Mouse (Mus musculus): Measurements from ENCODE around the gene Dnaja3. TPM values are rescaled to one million over a fixed set of nuclear protein-coding genes. Genes with fewer than 3 reads are reported as not detected.
"Not testable (repeated sequence)": the region's sequence is repeated elsewhere in the genome, so short reads cannot be mapped to it uniquely, and the experiment has no call there.

Dnaja3 gene
- total RNA-seq, 1 experiment from 2014 or later, result 24.2 TPM

DNA sequence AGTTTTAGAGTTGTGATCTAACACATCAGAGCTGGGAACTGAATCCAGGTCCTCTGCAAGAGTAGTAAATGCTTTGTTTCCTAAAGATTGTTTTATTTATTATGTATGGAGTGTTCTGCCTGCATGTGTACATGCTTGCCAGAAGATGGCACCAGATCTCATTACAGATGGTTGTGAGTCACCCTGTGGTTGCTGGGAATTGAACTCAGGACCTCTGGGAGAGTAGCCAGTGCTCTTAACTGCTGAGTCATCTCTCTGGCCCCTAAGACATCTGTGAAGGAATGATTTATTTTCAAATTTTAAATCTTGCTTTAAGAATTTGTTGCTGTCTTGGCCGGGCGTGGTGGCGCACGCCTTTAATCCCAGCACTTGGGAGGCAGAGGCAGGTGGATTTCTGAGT is 49.6 kb downstream of the Dnaja3 start:
- ATAC-seq (ENCODE audit: extremely low read depth, insufficient number of reproducible peaks, low FRiP score, poor library complexity, severe bottlenecking), result not testable (repeated sequence)

DNA sequence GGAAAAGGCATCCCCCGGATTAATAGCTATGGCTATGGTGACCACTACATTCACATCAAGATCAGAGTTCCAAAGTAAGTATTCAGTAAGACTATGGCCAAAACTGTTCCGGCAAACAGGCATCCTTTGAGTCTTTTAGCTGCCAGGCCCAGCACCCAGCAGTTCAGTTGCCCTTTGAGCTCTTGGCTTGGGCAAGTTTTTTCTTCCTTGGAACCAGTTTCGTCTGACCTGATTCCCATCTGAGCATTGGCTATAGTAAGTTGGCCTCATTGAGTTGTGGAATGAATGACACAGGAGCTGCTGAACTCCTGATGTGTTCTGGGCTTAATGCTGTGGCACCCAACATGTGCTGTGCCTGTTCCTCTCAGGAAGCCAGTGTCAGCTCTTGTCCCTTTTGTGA is 61.4 kb downstream of the Dnaja3 start:
- no peak for ATAC-seq (ENCODE audit: extremely low read depth, insufficient number of reproducible peaks, low FRiP score, poor library complexity, severe bottlenecking)

DNA sequence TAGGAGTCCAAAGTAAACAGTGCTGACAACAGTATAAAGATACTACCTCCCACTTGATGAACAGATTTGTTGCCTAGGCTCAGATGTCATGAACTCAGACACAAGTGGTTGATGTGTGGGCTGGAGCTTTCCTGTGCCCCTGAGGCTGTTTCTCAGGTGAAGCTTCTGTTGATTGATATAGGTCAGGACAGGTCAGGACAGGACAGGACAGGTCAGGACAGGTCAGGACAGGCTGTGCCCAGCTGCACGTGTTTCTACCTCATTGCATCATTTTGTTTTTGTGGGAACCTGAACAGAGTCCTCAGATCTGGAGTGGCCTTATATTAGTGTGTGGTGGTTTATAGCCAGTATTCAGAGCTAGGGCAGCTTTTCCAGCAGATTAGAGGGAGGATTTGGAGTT is 62.9 kb downstream of the Dnaja3 start:
- ATAC-seq (ENCODE audit: extremely low read depth, insufficient number of reproducible peaks, low FRiP score, poor library complexity, severe bottlenecking), result no peak

DNA sequence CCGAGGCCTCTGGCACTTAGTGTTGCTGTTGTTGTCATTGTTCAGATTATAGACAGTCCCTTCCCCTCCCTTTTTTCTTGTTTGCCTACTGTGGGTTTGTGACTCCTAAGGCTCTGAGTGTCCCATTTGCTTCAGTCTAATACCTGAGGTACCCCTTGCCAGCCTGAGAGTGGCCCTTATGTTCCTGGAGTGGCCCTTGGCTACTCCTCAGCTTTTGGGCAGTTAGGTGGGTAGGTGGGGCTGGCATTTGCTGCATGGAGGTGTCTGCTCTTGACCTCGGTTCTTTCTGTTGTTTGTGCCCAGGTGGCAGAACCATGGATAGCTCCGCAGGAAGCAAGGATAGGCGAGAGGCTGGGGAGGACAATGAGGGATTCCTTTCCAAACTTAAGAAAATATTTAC is 65.8 kb downstream of the Dnaja3 start:
- ATAC-seq (ENCODE audit: extremely low read depth, insufficient number of reproducible peaks, low FRiP score, poor library complexity, severe bottlenecking), result no peak

DNA sequence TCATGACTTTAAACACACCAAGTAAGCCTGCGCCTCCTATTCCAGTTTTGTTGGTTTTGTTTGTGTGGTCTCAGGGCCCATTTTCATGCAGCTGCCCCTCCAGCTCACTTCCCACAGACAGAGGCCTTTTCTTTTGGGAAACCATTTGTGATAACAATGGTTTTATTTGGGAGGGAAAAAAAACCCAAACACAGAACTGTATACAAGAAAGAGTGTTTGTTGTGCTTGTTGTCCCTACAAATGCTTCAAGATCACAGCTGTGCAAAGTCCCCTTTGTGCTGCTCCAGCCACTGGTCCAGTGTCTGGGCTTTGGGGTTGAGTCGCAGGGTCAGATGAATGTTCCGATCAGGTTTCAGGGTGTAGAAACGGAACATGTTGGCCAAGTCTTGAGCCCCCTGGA is 71.4 kb downstream of the Dnaja3 start:
- no peak for ATAC-seq (ENCODE audit: extremely low read depth, insufficient number of reproducible peaks, low FRiP score, poor library complexity, severe bottlenecking)

DNA sequence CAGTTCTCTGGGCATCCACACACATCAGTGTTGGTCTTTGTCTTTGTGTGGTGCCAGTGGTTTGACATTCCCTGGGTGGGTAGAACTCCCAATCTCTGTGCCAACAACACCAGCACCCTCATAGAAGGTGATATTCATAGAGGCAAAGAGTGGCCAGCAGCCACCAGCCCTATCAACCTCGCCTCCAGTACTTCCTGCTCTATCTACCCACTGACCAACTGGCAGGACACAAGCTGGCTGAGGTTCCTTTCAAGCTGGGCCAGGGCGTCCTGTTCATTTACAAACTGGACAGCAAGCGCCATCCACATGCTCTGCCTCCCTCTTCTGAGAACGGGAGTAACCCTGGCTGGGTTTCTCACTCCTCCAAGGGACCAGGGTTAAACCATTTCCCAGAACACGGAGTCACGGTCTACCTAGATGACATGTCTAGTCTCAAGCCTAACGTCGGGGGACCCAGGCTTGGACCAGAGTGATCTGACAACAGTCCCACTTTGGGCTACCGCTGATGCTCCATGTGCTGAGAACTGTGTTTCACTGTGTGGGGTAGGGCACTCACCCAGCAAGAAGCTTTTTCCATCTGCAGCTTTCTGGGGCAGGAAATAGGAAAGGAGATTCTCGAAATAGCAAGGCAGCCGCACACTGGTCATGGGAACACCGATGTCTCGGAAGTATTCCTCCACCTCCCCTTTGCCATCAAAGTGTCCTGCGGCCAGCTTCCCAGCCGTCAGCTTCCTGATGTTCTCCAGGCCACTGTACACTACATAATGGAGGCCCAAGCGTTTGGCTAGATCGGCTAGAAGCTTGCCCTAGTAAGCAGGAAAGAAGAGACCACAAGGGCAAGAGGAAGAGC is 74.3 kb downstream of the Dnaja3 start:
- ATAC-seq (ENCODE audit: extremely low read depth, insufficient number of reproducible peaks, low FRiP score, poor library complexity, severe bottlenecking), result no peak

DNA sequence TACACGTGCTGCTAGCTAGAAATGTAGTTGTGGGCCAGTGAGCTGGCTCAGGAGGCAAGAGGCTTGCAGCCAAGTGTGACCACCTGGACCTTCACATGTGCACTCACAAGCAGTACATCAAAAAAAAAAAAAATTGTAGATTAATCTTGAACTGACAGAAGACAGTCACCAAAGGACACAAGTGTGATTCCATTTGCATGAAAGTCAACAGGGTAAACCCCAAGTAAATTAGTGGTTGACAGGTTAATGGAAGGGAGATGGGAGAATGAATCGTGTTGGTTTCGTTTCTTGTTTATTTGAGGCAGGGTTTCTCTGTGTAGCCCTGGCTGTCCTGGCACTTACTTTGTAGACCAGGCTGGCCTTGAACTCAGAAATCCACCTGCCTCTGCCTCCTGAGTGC is 78.1 kb downstream of the Dnaja3 start:
- ATAC-seq (ENCODE audit: extremely low read depth, insufficient number of reproducible peaks, low FRiP score, poor library complexity, severe bottlenecking), result no peak

DNA sequence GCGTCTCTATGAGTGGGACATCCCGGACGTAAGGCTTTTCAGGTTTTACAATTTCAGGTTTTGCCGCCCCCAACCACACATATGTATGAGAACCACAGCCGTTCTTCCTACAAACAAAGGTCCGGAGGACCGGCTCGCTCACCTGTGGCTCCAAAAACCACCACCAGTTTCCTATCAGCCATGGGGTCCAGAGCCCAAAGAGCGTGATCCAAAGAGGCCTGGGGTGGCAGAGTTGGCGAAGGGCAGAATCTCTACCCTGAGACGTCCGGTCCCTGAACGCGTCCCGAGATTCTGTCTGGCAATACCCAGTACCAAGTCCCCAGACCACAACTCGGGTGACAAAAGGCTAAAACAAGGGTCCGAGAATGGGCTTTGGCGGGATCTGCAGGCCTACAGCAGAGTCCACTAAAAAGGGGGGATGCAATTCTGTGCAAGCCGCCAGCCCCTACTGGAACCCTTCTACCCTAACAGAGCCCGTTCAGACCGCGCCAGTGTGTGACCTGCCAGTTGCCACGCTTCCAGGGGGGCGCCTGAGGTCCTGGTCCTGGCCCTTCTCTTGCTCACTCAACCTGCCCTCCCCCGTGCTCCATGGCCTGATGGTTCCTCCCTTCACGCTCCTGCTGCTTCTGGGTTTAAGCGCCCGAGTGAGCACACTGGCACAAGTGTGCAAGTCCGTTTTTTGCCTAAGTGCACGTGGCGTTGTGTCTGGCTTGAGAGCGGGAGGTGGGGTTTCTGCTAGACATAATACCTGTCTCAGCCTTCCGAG is 79.1 kb downstream of the Dnaja3 start, which contains the start of gene Nmral1:
Gene Nmral1, minus strand, starts transcription at position 604 of the 766 bp plus-strand sequence.
- ATAC-seq (ENCODE audit: extremely low read depth, insufficient number of reproducible peaks, low FRiP score, poor library complexity, severe bottlenecking), result peak; percentile 68

DNA sequence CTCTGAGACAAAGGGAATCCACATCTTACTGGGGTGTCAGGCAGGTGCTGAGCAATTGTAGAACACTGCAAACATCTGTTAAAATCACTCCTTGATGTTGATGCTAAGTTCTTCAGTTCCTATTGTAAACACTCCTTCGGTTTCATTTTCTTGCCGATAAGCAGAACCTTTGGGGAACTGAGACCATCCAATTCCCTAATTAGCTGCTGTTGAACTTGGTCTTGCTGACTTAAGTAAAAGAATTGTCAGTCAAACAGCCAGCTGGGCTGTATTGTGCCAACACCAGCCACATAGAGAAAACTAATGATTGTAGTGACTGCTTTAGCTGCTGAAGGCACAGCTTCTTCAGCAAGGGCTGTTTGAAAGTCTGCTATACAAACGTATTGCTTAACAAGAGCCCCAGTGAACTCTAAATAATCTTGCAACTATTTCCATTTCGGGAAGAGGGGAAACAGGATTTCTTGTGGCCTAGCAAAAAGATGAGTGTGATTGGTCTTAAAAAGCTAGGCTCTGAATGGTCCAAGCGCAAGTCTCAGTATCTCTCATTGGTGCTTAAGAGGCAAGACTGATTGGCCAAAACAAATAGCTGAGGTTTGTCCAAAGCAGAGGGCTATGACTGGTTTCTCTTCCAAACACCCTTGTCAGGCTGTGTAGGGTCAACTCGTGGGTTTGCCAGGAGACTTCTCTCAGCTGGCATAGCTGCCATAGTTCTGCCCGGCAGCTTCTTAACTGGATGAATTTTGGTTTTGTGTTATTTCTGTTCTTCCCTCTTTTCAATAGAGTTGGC is 82.5 kb downstream of the Dnaja3 start:
- ATAC-seq (ENCODE audit: extremely low read depth, insufficient number of reproducible peaks, low FRiP score, poor library complexity, severe bottlenecking), result no peak

DNA sequence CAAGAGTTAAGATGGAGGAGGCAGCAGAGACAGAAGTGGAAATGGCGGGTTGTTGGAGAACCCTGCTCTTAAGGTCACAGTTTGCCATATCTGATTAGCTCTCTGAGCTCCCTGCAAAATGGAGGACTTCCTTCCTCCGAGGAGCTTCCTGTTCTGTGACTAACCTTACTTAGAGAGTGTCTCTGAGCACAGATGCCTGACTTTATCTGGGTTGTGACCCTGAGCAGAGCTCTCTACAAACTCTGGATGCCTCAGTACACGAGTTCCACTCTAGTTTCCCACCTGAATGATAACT is 83.1 kb downstream of the Dnaja3 start:
- peak; percentile 50; the same call in 1 of the 2 replicates for ATAC-seq (ENCODE audit: extremely low read depth, insufficient number of reproducible peaks, low FRiP score, poor library complexity, severe bottlenecking)

DNA sequence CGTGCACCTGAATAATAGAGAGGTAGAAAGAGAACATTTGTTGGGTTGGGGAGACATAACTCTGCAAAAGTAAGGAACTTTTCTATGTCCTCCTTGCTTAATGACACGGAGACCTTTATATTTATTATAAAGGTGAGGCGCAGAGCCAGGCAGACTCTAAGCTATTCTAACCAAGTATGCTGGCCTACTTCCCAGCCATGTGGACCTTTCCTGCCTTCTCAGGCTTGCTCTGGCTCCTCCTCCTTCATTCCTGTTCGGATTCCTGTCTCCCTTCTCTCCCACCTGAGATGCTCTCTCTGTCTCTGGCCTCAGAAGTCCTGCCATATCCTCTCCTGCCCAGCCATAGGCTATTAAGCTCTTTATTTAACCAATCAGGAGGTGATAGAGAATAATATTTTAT is 85.5 kb downstream of the Dnaja3 start:
- no peak for ATAC-seq (ENCODE audit: extremely low read depth, insufficient number of reproducible peaks, low FRiP score, poor library complexity, severe bottlenecking)

DNA sequence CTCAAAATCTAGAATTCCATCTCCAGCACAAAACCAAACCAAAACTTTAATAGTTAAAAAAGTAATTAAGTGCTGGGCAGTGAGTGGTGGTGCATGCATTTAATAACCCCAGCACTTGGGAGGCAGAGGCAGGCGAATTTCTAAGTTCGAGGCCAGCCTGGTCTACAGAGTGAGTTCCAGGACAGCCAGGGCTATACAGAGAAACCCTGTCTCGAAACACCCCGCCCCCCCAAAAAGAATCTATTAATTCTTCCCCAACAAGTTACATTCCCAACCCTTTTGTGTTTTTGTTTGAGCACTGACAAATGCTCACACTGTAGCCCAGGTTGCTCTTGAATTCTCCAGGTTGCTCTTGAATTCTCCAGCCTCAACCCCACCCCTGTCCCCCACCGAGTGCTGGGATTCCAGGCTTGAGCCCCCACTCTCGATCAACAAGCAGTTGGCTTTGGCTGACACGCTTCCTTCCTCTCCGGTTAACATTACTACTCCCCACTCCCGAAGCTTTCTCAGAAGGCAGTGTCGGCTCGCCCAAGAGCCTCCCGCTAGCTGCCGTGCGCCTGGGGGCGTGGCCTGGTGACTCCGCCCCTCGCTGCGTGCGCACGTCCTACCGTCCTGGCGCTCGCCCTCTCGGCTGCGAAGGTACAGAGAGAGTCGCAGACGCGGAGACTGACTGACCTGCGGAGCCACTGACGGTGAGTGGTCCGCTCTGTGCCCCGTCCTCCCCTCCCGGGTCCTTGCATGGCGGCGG is 86.2 kb downstream of the Dnaja3 start, which contains the start of gene Hmox2:
Gene Hmox2, plus strand, starts transcription at position 582 of the 748 bp plus-strand sequence.
- peak; percentile 83 for ATAC-seq (ENCODE audit: extremely low read depth, insufficient number of reproducible peaks, low FRiP score, poor library complexity, severe bottlenecking)

DNA sequence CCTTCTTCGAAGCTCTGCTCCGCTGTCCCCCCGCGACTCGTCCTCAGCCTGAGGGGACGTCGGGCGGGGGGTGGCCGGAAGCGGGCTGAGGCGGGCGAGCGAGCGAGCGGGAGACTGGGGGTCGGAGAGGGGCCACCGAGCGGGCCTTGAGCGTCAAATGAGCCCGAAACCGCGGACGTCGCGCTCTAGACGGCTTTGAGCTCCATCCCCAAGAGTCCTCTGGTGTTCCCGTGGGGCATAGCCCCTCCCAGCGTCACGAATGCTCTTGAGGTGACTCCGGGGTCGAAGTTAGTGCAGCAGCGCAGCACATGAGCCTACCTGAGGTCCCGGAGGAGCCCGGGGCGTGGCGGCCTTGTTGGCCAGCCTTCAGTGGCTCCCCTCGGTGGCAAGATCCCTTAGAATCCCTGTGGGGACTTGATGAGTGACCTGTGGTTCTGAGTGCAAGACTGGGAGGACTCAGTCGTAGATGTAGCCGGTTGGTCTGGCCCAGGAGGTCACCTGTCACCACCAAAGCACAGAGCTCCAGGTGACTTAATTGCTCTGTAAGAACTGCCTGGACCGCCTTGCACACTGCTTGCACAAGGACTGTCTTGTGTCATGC is 86.8 kb downstream of the Dnaja3 start:
- ATAC-seq (ENCODE audit: extremely low read depth, insufficient number of reproducible peaks, low FRiP score, poor library complexity, severe bottlenecking), result peak; percentile 37; the same call in 1 of the 2 replicates

DNA sequence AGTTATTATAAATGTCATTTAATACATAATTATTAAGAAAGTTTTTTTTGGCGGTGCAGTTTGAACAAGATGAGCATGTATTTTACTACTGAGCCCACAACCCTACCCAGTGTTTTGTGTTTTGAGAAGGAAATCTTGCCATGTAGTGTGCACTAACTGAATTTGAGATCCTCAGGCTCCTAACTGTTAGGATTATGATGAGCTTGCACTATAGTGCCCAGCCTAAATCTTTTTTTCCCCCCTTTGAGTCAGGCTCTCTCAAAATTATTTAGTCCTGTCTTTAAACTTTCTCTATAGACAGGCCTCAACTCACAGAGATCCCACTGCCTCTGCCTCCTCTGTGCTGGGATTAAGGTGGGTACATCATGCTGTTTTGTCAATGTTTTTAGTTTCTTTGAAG is 87.7 kb downstream of the Dnaja3 start:
- ATAC-seq (ENCODE audit: extremely low read depth, insufficient number of reproducible peaks, low FRiP score, poor library complexity, severe bottlenecking), result no peak

DNA sequence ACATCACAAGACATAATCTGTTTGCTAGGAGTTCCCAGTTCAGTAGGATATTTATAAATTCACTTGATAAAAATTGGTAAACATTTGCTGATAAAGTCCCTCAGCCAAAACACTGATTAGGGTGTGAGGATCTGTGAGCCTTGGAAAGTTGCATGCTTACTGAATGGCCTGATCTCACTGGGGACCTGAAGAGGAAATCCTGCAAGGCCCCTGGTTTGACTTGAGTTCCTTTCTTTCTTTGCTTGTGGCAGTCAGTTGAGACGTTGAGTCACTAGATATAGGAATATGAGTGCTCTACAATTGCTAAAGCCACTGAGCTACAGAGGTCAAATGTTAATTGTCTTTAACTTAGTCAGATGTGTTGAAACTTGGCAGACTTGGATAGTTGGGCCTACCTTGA is 88.2 kb downstream of the Dnaja3 start:
- ATAC-seq (ENCODE audit: extremely low read depth, insufficient number of reproducible peaks, low FRiP score, poor library complexity, severe bottlenecking), result no peak

DNA sequence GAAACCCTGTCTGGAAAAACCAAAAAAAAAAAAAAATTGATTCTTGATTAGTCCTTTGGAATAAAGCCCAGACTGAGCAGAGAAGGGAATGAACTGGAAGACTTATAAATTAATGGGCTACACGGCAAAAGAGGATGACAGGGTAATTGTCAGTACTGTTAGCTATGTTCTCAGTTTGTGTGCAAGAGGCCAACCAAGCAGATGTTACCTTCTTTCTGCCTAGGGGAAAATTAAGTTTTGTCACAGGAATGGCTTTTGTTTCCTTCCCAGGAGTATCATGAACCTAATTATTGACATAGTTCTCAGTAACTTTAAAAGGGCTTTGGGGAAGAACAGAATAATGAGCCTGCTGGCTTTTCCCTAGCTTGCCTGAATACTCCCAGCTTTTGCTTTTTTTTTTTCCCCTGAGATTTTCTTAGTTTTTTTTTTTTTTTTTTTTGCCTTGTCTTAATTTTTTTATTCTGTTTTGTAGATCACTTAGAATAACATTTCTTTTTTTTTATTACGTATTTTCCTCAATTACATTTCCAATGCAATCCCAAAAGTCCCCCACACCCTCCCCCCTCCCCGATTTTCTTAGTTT is 91.1 kb downstream of the Dnaja3 start:
- no peak for ATAC-seq (ENCODE audit: extremely low read depth, insufficient number of reproducible peaks, low FRiP score, poor library complexity, severe bottlenecking)

DNA sequence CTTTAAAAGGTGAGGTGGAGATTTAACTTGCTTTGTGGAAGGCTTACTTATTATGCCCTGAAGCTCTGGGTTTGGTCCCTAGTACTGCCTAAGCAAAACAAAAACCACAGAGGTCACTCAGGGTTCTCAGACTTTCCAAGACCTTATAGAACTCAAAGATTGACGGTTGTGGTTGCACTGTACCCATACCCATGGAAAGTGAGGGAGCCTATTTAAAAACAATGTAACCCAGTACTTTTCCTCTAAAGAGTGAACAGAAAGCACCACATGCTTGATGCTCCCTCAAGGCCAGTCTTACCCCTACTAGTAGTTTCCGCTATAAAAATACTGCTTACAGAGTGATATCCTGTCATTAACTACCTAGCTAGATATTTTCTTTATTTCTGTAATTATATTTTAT is 96.5 kb downstream of the Dnaja3 start:
- no peak for ATAC-seq (ENCODE audit: extremely low read depth, insufficient number of reproducible peaks, low FRiP score, poor library complexity, severe bottlenecking)

DNA sequence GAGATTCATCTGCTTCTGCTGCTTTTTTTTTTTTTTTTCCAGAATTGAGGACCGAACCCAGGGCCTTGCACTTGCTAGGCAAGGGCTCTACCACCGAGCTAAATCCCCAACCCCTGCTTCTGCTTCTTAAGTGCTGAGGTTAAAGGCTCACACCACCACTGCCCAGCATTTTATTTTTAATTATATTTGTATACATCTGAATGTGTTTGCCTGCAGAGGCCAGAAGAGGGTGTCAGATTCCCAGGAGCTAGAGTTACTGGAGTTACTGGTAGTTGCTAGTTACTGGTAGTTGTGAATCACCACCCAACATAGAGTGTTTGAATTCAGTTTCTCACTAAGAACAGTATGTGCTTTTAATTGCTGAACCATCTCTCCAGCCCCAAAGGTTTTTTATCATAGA is 100.2 kb downstream of the Dnaja3 start:
- ATAC-seq (ENCODE audit: extremely low read depth, insufficient number of reproducible peaks, low FRiP score, poor library complexity, severe bottlenecking), result no peak
